Mouse (Mus musculus) thymus, postnatal 25 days (tissue): ENCODE data around the gene Sall4.

Experiments used
- DNase-seq: peaks from one replicate; pipeline ENCODE4 v3.0.0; 2022

Gene Sall4

DNA sequence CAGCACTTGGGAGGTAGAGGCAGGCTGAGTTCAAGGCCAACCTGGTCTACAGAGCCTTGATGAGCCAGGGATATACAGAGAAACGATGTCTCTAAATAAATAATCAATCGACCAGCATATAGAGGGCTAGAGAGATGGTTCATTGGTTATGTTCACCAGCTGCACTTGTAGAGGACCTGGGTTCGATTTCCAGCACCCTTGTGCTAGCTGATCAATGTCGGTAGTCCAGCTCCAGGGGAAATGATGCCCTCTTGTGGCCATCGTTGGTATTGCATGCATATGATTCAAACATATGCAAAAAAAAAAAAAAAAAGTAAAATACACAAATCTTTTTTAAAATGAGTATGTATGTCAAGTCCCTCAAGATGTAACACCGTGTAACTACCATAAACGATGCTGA is 25.1 kb downstream of the Sall4 start:
- peak; percentile 69 for DNase-seq

DNA sequence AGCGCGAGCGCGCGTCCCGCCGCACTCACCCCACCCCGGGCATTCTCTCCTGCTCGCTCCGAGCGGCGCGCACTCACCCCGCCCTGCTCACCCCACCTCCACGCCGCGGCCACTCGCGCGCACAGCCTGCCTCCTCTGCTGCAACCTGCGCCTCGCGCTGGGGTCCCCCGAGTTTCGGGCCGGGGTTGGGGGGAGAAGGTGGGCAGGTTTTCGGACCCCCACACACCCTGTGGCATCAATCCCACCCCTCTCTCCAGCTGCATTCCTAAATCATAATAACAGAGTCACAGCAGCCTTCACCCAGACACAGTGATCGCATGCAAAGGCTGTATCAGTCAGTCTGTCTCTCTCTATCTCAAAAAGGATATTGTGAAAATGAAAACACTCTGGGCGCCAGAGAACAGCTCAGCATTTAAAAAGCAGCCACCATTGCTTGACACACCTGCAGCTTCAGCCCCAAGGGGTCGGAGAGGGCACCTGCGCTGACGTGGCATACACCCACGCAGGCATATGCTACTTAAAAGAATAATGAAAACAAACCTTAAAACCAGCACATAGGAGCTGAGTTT is 25.6 kb downstream of the Sall4 start, which contains the start of gene Atp9a:
TSS of gene Atp9a (minus strand) at position 351 of the 569 bp plus-strand sequence.
- peak; percentile 65 for DNase-seq

DNA sequence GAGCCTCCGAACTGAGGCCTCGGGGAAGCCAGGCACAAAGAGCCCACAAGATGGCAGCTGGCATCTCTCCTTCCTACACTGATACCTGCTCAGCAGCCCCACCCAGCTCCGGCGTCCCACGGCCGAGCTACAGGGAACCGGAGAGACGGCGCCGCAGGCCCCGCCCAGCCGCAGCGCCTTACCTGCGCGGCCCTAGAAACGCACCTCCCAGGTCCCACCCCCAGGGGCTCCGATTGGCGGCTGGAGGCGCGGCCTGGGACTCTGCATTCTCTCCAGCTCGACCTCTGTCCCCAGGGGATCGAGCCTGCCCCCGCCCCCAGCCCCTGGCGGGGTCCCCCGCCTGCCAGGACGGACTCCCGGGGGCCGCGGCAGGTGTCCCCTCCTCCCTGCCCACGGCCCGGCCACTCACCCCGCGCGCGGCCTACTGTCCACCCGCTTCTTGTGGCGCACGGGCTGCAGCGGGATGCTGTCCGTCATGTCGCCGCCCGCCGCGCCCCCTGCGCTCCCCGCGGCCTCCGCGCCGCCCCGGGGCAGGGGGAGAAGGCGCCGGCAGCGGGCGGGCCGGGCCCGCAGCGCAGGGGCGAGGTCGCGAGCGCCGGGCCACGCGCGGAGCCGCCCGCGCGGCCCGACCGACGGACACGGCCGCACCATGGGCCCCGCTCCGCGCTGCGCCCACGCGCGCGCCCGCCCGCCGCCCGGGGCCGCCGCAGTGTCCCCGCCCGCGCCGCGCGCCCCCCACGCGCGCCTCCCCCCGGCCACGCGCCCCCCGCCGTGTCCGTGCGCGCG is 26.3 kb downstream of the Sall4 start:
- DNase-seq = peak; percentile 80

DNA sequence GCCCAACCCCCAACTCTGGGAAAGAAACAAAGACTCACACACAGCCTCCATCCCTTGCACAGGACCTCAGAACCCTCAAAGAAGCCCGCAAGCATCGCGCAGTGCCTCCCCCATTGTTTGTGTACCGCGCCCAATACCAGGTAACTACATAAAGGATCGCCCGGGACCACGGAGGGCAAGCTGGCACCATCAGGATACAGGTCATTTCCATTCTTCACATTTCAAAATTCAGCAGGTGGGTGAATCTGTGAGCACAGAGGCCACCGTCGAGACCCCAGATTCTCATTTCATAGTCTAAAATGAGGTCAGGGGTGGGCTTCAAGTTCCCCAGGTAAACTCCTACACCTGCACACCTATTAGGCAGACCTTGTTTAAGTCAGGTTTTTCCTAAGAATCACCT is 27.2 kb downstream of the Sall4 start:
- no peak for DNase-seq

DNA sequence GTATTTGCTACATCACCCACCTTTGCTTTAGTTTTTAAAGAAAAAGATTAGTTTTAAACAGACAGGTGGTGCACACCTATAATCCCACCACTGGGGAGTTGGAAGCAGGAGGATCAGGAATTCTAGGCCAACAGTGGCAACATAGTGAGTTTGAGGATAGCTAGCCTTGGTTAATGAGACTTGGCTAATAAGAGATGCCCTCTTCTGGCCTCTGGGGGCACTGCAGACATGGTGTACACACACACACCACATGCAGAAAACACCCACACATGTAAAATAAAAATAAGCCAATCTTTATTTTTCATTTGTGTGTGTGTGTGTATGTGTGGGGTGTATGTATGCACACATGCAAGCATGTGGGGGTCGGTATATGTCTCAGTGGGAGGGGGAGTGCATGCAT is 28.9 kb downstream of the Sall4 start:
- no peak for DNase-seq

- DNase-seq = no peak
Measured at GRCm38 (mm10) chr2:168737878-168738277, 29.9 kb downstream of the Sall4 start.

DNA sequence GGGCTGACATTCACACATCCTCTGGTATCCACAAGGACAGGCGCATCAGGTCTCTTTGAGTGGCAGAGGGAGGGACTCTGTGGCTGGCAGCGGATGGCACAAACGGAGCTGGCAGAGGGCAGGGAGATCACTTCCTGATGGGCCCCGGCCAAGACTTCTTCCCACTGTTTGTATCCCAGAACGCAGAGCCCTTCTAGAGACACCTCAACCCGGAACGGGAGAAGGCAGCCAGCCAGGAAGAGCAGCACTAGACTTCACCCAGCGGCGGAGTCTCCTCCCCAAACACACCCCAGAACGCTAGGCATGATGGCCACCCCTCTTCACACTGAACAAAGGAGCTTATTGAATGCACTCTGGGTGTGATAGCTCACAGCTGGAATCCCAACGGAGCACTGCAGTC is 33.7 kb downstream of the Sall4 start:
- DNase-seq = no peak

GRCm38 (mm10) chr2:168731258-168731657 is 36.5 kb downstream of the Sall4 start:
- DNase-seq = no peak

- DNase-seq = no peak
Measured at GRCm38 (mm10) chr2:168729736-168730135, 38.0 kb downstream of the Sall4 start.

DNA sequence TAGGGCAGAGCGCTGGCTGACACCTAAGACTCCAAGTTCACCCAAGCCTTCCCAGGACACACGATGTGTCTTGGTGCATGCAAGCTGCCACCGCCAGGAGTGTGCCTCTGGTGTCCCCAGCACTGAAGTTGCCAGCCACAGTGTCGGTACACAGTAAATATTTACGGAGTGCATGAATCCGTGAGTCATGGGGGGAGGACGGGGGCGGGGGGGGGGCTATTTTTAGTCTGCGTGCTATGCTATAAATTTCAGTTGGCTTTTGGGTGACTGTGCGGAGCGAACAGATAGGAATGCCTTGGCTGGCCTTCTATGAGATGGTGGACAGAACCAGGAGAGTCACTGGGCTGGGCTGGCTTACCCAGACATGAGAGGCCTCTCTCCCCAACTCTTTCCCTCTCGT is 39.7 kb downstream of the Sall4 start:
- no peak for DNase-seq

DNA sequence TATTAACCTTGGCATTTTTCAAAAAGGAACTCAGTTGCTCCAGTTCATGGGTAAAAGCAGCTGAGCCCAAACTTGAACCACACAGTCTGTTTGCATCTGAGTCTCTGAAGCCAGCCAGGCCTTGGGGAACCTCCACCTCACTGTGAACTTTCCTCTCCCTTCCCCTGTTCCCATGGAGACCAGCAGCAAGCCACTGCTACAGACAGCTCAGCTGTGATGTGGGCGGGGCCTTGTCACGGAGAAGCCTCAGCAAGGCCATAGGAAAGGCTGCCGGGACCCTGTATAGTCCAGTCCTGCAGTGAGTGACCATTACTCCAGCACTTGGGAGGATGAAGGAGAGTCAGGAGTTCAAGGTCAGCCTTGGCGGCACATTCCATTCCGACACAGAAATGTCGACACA is 41.7 kb downstream of the Sall4 start:
- DNase-seq = peak; percentile 35

DNA sequence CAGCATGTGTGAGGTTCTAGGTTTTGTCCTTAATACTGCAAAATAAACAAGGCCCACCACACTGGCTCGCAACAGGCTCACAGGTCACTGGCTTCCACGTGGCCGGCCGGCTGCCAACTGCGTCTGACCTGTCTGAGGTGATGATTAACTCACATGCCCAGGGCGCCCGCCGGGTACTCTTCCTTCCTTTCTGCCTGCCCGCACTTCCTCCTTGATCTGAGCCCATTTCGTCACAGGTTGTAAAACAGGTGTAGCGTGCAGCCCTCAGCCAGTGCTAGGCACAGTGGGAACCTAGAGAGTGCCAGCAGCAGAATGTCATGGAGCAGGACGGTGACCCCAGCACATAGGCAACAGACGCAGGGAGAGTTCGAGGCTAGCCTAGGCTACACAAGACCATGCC is 46.4 kb downstream of the Sall4 start:
- no peak for DNase-seq

- DNase-seq = no peak
Measured at GRCm38 (mm10) chr2:168719742-168720141, 48.0 kb downstream of the Sall4 start.

- no peak for DNase-seq
Measured at GRCm38 (mm10) chr2:168718735-168719134, 49.0 kb downstream of the Sall4 start.

DNA sequence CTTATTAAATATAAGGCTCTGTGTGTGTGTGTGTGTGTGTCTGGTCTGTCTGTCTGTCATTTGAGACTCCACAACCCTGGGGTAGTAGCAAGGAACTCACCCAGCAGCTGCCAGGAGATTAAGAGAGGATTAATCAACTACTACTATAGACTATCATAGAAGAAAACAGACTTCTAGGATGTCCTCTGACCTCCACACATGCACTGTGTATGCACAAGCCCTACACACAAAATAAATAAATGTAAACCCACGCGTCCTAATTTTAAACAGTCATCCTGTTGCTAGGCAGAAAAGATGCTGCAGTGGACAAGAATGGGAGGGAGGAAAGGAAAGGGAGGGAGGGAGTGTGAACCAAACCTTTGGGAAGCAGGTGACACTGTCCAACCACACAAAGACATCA is 49.5 kb downstream of the Sall4 start:
- no peak for DNase-seq

DNA sequence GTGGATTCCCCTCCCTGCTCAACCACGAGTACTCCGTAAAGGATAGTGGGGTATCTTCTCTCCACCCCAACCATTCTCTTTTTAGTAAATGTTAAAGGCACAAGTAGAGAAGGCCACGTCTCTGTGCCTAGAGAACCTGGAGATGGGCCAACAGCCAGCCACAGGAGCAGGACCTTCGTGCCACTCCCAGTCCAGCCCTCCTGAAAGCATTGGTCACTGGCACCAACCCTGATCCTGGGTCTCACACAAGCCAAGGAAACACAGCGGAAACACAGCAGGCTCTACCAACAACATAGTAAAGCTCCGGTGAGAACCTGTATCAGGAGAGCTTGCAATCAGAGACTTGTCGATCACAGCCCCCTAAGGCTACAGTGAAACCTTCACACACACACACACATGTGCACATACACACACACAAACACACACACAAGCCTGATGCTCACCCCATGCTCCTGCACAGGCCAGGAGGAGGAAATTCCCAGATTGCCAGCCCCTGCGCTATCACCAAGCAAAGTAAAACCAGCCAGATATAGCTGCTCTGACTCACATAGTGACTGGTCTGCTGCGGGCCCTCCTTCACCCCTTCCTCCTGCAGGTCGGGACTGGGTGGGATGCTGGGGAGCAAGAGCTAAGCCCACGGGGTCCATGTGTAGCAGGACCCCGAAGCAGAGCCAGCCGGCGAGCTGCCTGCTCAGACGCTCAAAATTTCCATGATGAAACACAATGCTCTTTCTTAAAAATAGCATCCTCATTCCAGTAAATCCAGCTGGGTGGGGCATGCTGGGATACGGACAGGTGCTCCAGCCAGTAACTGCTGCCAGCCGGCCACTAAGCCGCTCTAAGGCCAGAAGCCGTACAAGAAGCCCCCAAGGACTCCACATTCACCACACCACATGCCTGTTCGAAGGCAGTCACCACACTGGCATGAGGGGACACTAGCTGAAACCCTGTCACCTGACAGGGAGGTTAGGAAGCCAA is 55.3 kb downstream of the Sall4 start:
- DNase-seq = no peak

- no peak for DNase-seq
Measured at GRCm38 (mm10) chr2:168710979-168711378, 56.8 kb downstream of the Sall4 start.

- no peak for DNase-seq
Measured at GRCm38 (mm10) chr2:168707766-168708165, 60.0 kb downstream of the Sall4 start.

DNA sequence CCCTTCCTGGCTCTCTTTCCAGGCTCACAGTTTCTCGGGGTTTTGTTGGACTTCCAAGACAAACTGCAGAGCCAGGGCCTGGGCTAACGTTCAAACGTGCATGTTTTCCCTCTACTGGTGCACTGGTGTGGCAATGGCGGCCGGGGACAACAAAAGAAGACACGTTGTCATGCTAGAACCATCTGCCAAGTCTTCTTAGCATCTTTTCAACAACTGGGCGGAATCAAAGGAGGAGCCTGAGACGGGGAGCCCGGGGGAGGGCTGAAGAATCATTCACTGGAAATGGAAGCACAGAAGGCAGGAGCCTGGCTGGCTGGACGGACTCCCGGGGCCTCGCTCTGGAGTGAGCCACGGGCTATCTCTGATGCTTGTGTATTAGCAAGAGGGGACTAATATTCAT is 65.5 kb downstream of the Sall4 start:
- DNase-seq = no peak
